Mouse (Mus musculus): Measurements from ENCODE around the gene Fam13a. TPM values are rescaled to one million over a fixed set of nuclear protein-coding genes. Genes with fewer than 3 reads are reported as not detected.
A peak's percentile ranks its signal among the peaks of the same experiment; 100 is the strongest.

Gene Fam13a
- polyA plus RNA-seq, 1 experiment = 7.3 TPM

DNA sequence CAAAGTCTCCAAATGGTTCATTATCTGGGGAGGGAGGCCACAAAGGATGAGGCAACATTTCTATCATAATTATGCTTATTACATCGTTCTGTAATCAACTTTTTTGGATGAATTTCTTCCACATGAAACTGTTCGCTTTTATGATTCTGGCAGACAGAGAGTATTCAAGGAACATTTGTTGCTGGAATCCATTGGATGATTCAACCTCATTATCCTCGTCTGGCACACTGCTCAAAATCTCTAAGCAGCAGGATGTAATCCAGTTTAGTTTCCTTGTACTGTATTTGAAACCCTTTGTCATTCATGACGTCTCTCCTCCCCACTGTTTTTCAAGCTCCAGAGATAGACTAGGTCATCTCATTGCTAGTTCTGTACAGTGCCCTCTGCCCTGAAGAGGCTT, 77.5 kb downstream of the Fam13a start:
- no peak for TF ChIP-seq POLR2A (IDR thresholded peaks at IDR 0.05; ENCODE audit: extremely low read depth, insufficient read depth, low read length)
- no peak for TF ChIP-seq CTCF (IDR thresholded peaks at IDR 0.05; ENCODE audit: extremely low read depth, insufficient read depth, low read length)
- Histone ChIP-seq H3K27ac (ENCODE audit: insufficient read depth, low read length) (peak overlapping the region; percentile 43; the same call in 1 of the 2 replicates), H3K4me1 (ENCODE audit: control insufficient read depth, insufficient read depth, low read length) (peaks cover 2% of the 10 kb centered on the region), H3K4me3 (ENCODE audit: insufficient read depth, low read length) (no peak overlapping the region)

- H3K27ac ChIP-seq (ENCODE audit: insufficient read depth, low read length) = no peak overlapping the region
- no peak overlapping the region for H3K4me3 ChIP-seq (ENCODE audit: insufficient read depth, low read length)
- H3K4me1 ChIP-seq (ENCODE audit: control insufficient read depth, insufficient read depth, low read length) = peaks cover 2% of the 10 kb centered on the region
- TF ChIP-seq CTCF (IDR thresholded peaks at IDR 0.05; ENCODE audit: extremely low read depth, insufficient read depth, low read length) (no peak), POLR2A (IDR thresholded peaks at IDR 0.05; ENCODE audit: extremely low read depth, insufficient read depth, low read length) (no peak)
Measured at GRCm38 (mm10) chr6:58946246-58946645, 78.1 kb downstream of the Fam13a start.

- TF ChIP-seq CTCF (IDR thresholded peaks at IDR 0.05; ENCODE audit: extremely low read depth, insufficient read depth, low read length) = no peak
- TF ChIP-seq POLR2A (IDR thresholded peaks at IDR 0.05; ENCODE audit: extremely low read depth, insufficient read depth, low read length) = no peak
- Histone ChIP-seq H3K4me3 (ENCODE audit: insufficient read depth, low read length) (no peak overlapping the region), H3K4me1 (ENCODE audit: control insufficient read depth, insufficient read depth, low read length) (peaks cover 2% of the 10 kb centered on the region), H3K27ac (ENCODE audit: insufficient read depth, low read length) (no peak overlapping the region)
Measured at GRCm38 (mm10) chr6:58943958-58944357, 80.4 kb downstream of the Fam13a start.

DNA sequence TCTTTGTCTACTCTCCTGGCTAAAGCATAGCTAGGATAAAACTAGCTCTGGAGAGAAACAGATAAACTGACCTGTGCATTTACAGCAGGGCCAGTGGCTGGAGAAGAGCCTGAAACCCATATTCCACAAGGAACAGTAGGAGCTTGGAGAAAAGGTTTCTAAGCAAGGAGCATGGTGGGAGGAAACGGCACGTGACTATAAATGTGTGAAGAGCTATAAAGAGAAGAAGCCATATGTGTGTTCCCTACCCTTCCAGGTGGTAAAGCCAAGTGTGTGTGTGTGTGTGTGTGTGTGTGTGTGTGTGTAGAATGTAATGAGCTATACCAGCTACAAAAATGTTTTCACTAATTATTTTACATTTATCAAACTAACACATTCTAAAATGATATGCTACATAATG, 82.1 kb downstream of the Fam13a start:
- H3K4me3 ChIP-seq (ENCODE audit: insufficient read depth, low read length) = no peak overlapping the region
- peaks cover 2% of the 10 kb centered on the region for H3K4me1 ChIP-seq (ENCODE audit: control insufficient read depth, insufficient read depth, low read length)
- 0 out of 2 replicates have a peak overlapping the region, but pooled peaks have one; percentile 28 for H3K27ac ChIP-seq (ENCODE audit: insufficient read depth, low read length)
- TF ChIP-seq POLR2A (IDR thresholded peaks at IDR 0.05; ENCODE audit: extremely low read depth, insufficient read depth, low read length) (no peak), CTCF (IDR thresholded peaks at IDR 0.05; ENCODE audit: extremely low read depth, insufficient read depth, low read length) (no peak)

GRCm38 (mm10) chr6:58937726-58938125, 86.6 kb downstream of the Fam13a start:
- TF ChIP-seq CTCF (IDR thresholded peaks at IDR 0.05; ENCODE audit: extremely low read depth, insufficient read depth, low read length) (no peak), POLR2A (IDR thresholded peaks at IDR 0.05; ENCODE audit: extremely low read depth, insufficient read depth, low read length) (no peak)
- Histone ChIP-seq H3K4me3 (ENCODE audit: insufficient read depth, low read length) (no peak overlapping the region), H3K27ac (ENCODE audit: insufficient read depth, low read length) (no peak overlapping the region), H3K4me1 (ENCODE audit: control insufficient read depth, insufficient read depth, low read length) (peaks cover 4% of the 10 kb centered on the region)

GRCm38 (mm10) chr6:58934144-58934543, 90.2 kb downstream of the Fam13a start:
- H3K4me1 ChIP-seq (ENCODE audit: control insufficient read depth, insufficient read depth, low read length) = peaks cover 15% of the 10 kb centered on the region
- peak overlapping the region; percentile 98 for H3K27ac ChIP-seq (ENCODE audit: insufficient read depth, low read length)
- TF ChIP-seq POLR2A (IDR thresholded peaks at IDR 0.05; ENCODE audit: extremely low read depth, insufficient read depth, low read length) (no peak), CTCF (IDR thresholded peaks at IDR 0.05; ENCODE audit: extremely low read depth, insufficient read depth, low read length) (no peak)
- no peak overlapping the region for H3K4me3 ChIP-seq (ENCODE audit: insufficient read depth, low read length)

GRCm38 (mm10) chr6:58933189-58933913, 91.0 kb downstream of the Fam13a start:
- Histone ChIP-seq H3K4me3 (ENCODE audit: insufficient read depth, low read length) (no peak overlapping the region), H3K4me1 (ENCODE audit: control insufficient read depth, insufficient read depth, low read length) (peaks cover 15% of the 10 kb centered on the region), H3K27ac (ENCODE audit: insufficient read depth, low read length) (no peak overlapping the region)
- TF ChIP-seq POLR2A (IDR thresholded peaks at IDR 0.05; ENCODE audit: extremely low read depth, insufficient read depth, low read length) (no peak), CTCF (IDR thresholded peaks at IDR 0.05; ENCODE audit: extremely low read depth, insufficient read depth, low read length) (no peak)

DNA sequence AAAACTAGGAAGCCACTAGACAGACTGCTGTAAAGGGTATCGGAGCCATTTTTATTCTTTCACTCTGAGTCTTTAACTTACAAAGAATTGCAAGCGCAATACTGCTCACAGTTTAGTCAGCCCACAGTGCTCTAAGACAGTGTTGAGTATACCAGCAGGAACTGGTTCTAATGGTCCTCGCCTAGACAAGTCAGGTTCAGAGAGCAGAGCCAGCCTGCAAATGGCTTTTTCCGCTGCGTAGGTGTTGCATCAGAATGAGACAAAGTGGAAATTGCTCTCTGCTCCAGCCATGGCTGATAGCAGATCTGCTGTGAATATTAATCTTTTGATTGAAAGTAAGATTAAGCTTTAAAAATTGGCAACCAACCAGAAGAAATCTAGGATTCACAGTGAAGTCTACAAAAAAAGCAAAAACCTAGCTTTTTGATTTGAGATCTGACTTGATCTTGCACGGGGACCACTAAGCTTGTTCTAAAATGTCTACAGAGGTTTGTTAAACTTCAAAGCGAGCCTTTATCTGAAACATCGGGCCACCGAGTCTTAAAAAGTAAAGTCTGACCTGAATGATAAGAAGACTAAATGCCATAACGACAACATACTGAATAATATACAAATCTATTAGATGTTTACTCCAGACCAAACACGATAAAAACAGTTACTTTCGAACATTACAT, 91.7 kb downstream of the Fam13a start:
- TF ChIP-seq POLR2A (IDR thresholded peaks at IDR 0.05; ENCODE audit: extremely low read depth, insufficient read depth, low read length) = no peak
- no peak for TF ChIP-seq CTCF (IDR thresholded peaks at IDR 0.05; ENCODE audit: extremely low read depth, insufficient read depth, low read length)
- H3K27ac ChIP-seq (ENCODE audit: insufficient read depth, low read length) = peak overlapping the region; percentile 72; the same call in 1 of the 2 replicates
- H3K4me3 ChIP-seq (ENCODE audit: insufficient read depth, low read length) = no peak overlapping the region
- H3K4me1 ChIP-seq (ENCODE audit: control insufficient read depth, insufficient read depth, low read length) = peaks cover 15% of the 10 kb centered on the region

DNA sequence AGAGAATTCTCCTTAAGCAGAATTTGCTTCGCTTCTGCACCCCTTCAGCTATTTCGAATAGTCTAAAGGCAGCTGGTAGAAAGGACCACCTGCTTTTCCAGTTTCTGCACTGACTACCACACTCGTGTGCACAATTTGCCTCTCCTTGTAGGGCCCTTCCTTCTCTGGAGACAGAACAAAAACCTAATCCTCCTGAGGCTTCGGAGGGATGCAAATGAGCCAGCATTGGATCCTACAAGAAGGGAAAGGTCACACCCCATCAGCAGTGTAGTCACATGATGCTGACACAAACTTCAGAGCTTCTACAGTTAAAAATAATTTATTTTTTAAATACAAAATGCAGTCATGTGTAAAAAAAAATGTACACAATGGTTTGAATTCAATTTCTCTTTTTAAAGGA, 93.2 kb downstream of the Fam13a start:
- H3K4me1 ChIP-seq (ENCODE audit: control insufficient read depth, insufficient read depth, low read length) = peaks cover 16% of the 10 kb centered on the region
- no peak overlapping the region for H3K4me3 ChIP-seq (ENCODE audit: insufficient read depth, low read length)
- H3K27ac ChIP-seq (ENCODE audit: insufficient read depth, low read length) = no peak overlapping the region
- TF ChIP-seq CTCF (IDR thresholded peaks at IDR 0.05; ENCODE audit: extremely low read depth, insufficient read depth, low read length) (no peak), POLR2A (IDR thresholded peaks at IDR 0.05; ENCODE audit: extremely low read depth, insufficient read depth, low read length) (no peak)
